Mouse (Mus musculus) kidney, adult 2 months (tissue): ENCODE results near the gene Hmox1.

Experiments
- CTCF ChIP-seq: fragments of 200-500 bp; conservative IDR thresholded peaks from 2 replicates; pipeline ENCODE4 v1.5.1; 2011; ENCODE audit warnings: low read depth, mild to moderate bottlenecking, control low read depth, low read length, moderate library complexity, mixed read lengths; ENCODE audit not compliant: insufficient read depth, insufficient read length
- POLR2A ChIP-seq: fragments of 200-500 bp; IDR thresholded peaks from one replicate; pipeline ENCODE4 v1.6.1; 2011; ENCODE audit warnings: low read depth, low read length, control low read depth

DNA sequence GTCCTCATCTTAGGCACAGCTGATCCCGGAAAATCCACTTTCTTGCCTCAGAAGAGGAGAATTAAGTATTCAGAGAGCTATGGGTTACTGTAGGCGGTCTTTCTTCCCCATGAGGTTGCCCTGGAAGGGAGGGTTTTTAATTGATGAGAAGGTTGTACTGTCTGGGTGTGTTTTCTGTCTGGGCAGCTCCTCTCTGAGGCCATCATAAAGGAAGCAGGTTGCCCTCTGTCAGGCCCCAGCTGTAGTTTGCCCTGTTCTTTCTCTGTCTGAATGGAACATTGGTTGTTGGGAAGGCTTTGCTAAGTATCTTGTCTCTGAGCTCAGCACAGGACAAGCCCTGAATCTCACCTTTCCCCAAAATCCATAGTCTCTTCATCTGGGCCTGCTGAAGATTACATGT lies 40.0 kb downstream of the Hmox1 start:
- TF ChIP-seq POLR2A (no peak), CTCF (no peak)
